Mouse (Mus musculus) adrenal gland, postnatal 36 days (tissue): Measurements from ENCODE around the gene Col4a1. TPM values are rescaled to one million over a fixed set of nuclear protein-coding genes. Genes with fewer than 3 reads are reported as not detected.

ENCODE experiments used
- DNase-seq, 2 experiments: peaks; one replicate each; pipeline ENCODE4 v3.0.0; 2021; ENCODE audit warnings: mixed read lengths in 1 of 2
- total RNA-seq, 2 experiments: library from RNA; stranded (reverse); gene quantifications; 2 replicates each; pipeline ENCODE4 v1.2.3; 2021

Gene Col4a1
- total RNA-seq, 2 experiments from 2014 or later = 359 to 687 TPM

GRCm38 (mm10) chr8:11265971-11266370 lies 46.7 kb downstream of the Col4a1 start:
- no peak for DNase-seq

- no peak for DNase-seq
Observed at GRCm38 (mm10) chr8:11263848-11264247, 48.8 kb downstream of the Col4a1 start.

- DNase-seq = peak in 1 of 2 experiments; percentile 51
Observed at GRCm38 (mm10) chr8:11262031-11262735, 50.4 kb downstream of the Col4a1 start.

GRCm38 (mm10) chr8:11259832-11260615 lies 52.6 kb downstream of the Col4a1 start:
- peak; percentile 77 to 78 for DNase-seq

GRCm38 (mm10) chr8:11258517-11259136 lies 54.0 kb downstream of the Col4a1 start:
- peak; percentile 56 to 63 for DNase-seq

GRCm38 (mm10) chr8:11257079-11258017 lies 55.3 kb downstream of the Col4a1 start:
- DNase-seq = peak; percentile 67 to 76

GRCm38 (mm10) chr8:11256405-11256804 lies 56.2 kb downstream of the Col4a1 start:
- no peak for DNase-seq

GRCm38 (mm10) chr8:11255680-11256079 lies 56.9 kb downstream of the Col4a1 start:
- no peak for DNase-seq

GRCm38 (mm10) chr8:11254914-11255530 lies 57.6 kb downstream of the Col4a1 start:
- no peak for DNase-seq

GRCm38 (mm10) chr8:11254510-11254909 lies 58.1 kb downstream of the Col4a1 start:
- no peak for DNase-seq

GRCm38 (mm10) chr8:11253556-11253955 lies 59.1 kb downstream of the Col4a1 start:
- peak; percentile 88 for DNase-seq

- DNase-seq = no peak
Observed at GRCm38 (mm10) chr8:11253041-11253440, 59.6 kb downstream of the Col4a1 start.

- DNase-seq = peak in 1 of 2 experiments; percentile 25
Observed at GRCm38 (mm10) chr8:11252235-11252774, 60.3 kb downstream of the Col4a1 start.

- DNase-seq = no peak
Observed at GRCm38 (mm10) chr8:11250149-11250548, 62.5 kb downstream of the Col4a1 start.

- DNase-seq = peak; percentile 48 to 64
Observed at GRCm38 (mm10) chr8:11249541-11250058, 63.0 kb downstream of the Col4a1 start.

- DNase-seq = no peak
Observed at GRCm38 (mm10) chr8:11248712-11249111, 63.9 kb downstream of the Col4a1 start.

- no peak for DNase-seq
Observed at GRCm38 (mm10) chr8:11241488-11241887, 71.1 kb downstream of the Col4a1 start.

GRCm38 (mm10) chr8:11234879-11235210 lies 77.8 kb downstream of the Col4a1 start:
- no peak for DNase-seq

GRCm38 (mm10) chr8:11234151-11234878 lies 78.3 kb downstream of the Col4a1 start:
- peak; percentile 58 to 72 for DNase-seq

- peak in 1 of 2 experiments; percentile 40 for DNase-seq
Observed at GRCm38 (mm10) chr8:11233009-11233408, 79.6 kb downstream of the Col4a1 start.
